Mouse (Mus musculus): ENCODE data around the gene Ihh.

DNA sequence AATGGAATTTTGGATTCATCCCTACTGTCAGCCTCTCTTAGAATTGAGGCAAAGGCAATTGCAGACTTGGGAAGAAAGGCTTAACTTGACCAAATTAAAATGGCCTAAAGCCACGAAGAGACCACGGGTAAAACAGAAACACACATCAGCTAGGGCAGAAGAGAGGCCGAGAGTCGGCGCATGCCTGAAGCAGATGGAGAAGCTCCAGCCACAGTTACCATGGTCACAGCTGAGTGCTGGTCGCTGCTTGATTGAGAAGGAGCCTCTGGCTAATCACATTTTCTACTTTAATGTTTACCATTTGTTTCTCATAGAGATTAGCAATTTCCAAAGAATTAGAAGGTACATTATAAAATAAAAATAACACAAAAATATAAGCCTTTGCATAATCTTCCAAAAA is 49.7 kb upstream of the Ihh start:
- TF ChIP-seq CTCF (IDR thresholded peaks at IDR 0.05; ENCODE audit: insufficient read depth, low read depth, low read length) (no peak), POLR2A (IDR thresholded peaks at IDR 0.05; ENCODE audit: insufficient read depth, low read depth, low read length) (no peak)

Measured in olfactory bulb, adult 2 months (tissue).